Mouse (Mus musculus): Measurements from ENCODE around the gene Zfp982. TPM values are rescaled to one million over a fixed set of nuclear protein-coding genes. Genes with fewer than 3 reads are reported as not detected.
"Not testable (repeated sequence)": the region's sequence is repeated elsewhere in the genome, so short reads cannot be mapped to it uniquely, and the experiment has no call there.

The Zfp982 gene
- 5.2 and 5.7 TPM in 2 replicates for polyA plus RNA-seq (2016; fragmentation: Nextera tagmentation; extraction: Ambion mirVana)

DNA sequence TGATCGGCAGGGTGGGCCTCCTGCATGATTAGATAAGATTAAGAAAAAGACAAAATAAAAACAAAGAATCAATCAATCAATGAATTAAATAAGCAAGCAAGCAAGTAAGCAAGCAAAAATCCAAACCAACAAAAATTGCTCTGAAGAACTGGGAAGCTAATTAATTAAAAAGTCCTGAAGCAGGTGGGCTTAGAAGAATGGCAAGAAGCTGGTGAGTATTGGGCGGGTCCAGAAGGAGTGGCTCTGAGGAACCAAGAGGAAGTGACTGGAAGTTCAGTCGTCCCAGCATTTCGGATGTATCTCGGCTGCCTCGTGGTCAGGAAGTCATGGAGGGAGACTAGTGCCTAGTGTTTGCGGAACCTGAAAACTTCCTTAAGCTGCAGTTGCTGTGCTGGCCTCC is at the start of gene Zfp982:
Gene Zfp982 (plus strand): TSS at position 301 of the 400 bp plus-strand sequence.
- not testable (repeated sequence) for H3K27ac ChIP-seq; ATAC-seq; H3K4me1 ChIP-seq; H3K4me3 ChIP-seq; H3K4me2 ChIP-seq; H3K9ac ChIP-seq; H3K27me3 ChIP-seq (replicated peaks)
- H3K36me3 ChIP-seq = peaks cover 25% of the 10 kb centered on the region
- H3K9me3 ChIP-seq (replicated peaks) = peaks cover 31% of the 10 kb centered on the region
- WGBS (ENCODE audit: insufficient replicate concordance) = 39% methylated on average over 7 of the region's 7 CpGs

DNA sequence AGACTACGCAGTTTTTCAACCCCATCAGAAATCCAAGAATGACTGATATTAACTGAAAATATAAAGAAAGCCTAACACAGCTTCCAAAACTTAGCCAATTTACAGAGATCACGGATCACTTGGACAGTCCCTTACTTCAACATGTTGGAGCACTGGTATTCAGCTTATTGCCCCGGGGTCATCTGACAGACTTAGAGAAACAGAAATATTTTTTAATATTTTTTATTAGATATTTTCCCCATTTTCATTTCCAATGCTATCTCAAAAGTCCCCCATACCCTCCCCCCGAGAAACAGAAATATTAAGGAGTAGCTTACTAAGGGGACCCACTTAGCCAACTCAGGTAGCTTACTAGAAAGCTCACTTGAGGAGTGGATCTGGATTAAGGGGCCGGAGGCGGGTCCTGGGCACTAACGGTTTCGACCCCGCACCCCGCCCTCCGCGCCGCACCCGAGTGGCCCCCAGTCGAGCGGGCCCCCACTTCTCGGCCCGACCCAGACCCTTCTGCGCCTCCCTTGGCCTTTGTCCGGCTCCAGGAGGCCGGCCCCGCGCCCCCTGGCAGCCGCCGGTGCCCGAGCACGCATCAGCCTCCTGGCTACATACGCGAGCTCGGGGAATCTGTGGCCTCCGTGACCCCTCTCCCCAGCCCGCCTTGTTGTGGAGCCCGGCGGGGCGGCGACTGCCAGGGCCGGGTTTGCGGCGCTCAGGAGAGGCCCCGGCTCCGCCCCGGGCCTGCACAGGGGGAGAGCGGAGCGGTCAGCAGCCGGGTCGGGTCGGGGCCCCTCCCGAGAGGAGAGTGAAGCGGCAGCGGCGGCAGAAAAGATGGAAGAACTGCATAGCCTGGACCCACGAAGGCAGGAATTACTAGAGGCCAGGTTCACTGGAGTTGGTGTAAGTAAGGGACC is 49.3 kb upstream of the Zfp982 start:
- WGBS (ENCODE audit: insufficient replicate concordance) = 8% methylated on average over 48 of the region's 52 CpGs
- not testable (repeated sequence) for H3K36me3 ChIP-seq; H3K9me3 ChIP-seq (replicated peaks); H3K27me3 ChIP-seq (replicated peaks)
- 0 out of 2 replicates have a peak, but pooled peaks cover 10% of the 10 kb centered on the region for H3K4me1 ChIP-seq
- peak overlapping the region; percentile 84 for H3K4me2 ChIP-seq
- H3K27ac ChIP-seq = peak overlapping the region; percentile 61
- ATAC-seq = peak; percentile 100
- peak overlapping the region; percentile 64 for H3K4me3 ChIP-seq
- H3K9ac ChIP-seq = peak overlapping the region; percentile 76

- Histone ChIP-seq H3K4me3 (peak overlapping the region; percentile 64), H3K9ac (peak overlapping the region; percentile 76), H3K4me2 (peak overlapping the region; percentile 84), H3K4me1 (peaks cover 11% of the 10 kb centered on the region; the same call in 1 of the 2 replicates)
- not testable (repeated sequence) for H3K27me3 ChIP-seq (replicated peaks); H3K9me3 ChIP-seq (replicated peaks); H3K27ac ChIP-seq; ATAC-seq; H3K36me3 ChIP-seq
- WGBS (ENCODE audit: insufficient replicate concordance) = 35% methylated on average over 8 of the region's 8 CpGs
These were observed 48.7 kb upstream of the Zfp982 start for GRCm38 (mm10) chr4:147443554-147443927.

- H3K36me3 ChIP-seq; H3K9me3 ChIP-seq (replicated peaks); ATAC-seq; H3K4me3 ChIP-seq; H3K27ac ChIP-seq; H3K27me3 ChIP-seq (replicated peaks); H3K9ac ChIP-seq; H3K4me2 ChIP-seq: not testable (repeated sequence)
- peaks cover 20% of the 10 kb centered on the region; the same call in 1 of the 2 replicates for H3K4me1 ChIP-seq
These were observed 46.8 kb upstream of the Zfp982 start for GRCm38 (mm10) chr4:147445371-147445770.

DNA sequence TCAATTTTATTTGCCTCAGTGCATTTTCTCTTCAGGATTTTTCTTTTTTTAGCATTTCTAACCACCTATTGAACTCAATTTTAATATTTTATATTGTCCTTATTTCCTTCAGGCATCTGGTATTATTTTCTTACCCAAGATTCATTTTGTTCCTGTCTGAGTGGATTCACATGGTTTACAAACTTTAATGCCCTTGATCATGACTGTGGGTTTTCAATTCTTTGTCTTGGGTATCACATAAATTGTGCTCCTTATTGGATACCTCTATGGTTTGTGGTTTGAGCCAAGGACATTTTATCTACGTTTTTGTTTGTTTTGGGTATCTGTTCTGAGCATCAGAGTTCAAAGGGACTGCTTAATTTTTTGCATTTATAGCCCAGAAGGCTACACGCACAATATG is 43.9 kb upstream of the Zfp982 start:
- peak overlapping the region; percentile 75; the same call in 1 of the 2 replicates for H3K4me2 ChIP-seq
- no peak overlapping the region for H3K4me3 ChIP-seq
- H3K27me3 ChIP-seq (replicated peaks) = no peaks in the 10 kb centered on the region
- no peak overlapping the region for H3K27ac ChIP-seq
- no peaks in the 10 kb centered on the region for H3K9me3 ChIP-seq (replicated peaks)
- no peak for ATAC-seq
- no peak overlapping the region for H3K9ac ChIP-seq
- 0 out of 2 replicates have a peak, but pooled peaks cover 5% of the 10 kb centered on the region for H3K36me3 ChIP-seq
- H3K4me1 ChIP-seq = peaks cover 18% of the 10 kb centered on the region; the same call in 1 of the 2 replicates
- 56% methylated on average over 2 of the region's 2 CpGs for WGBS (ENCODE audit: insufficient replicate concordance)

GRCm38 (mm10) chr4:147449099-147449581 is 43.1 kb upstream of the Zfp982 start:
- Histone ChIP-seq H3K4me1 (peaks cover 15% of the 10 kb centered on the region; the same call in 1 of the 2 replicates), H3K27ac (peak overlapping the region; percentile 12; the same call in 1 of the 2 replicates), H3K9ac (peak overlapping the region; percentile 67), H3K9me3 (replicated peaks) (no peaks in the 10 kb centered on the region), H3K4me3 (peak overlapping the region; percentile 59), H3K4me2 (peak overlapping the region; percentile 75), H3K27me3 (replicated peaks) (no peaks in the 10 kb centered on the region), H3K36me3 (0 out of 2 replicates have a peak, but pooled peaks cover 5% of the 10 kb centered on the region)
- WGBS (ENCODE audit: insufficient replicate concordance) = 22% methylated on average over 13 of the region's 13 CpGs
- ATAC-seq = peak; percentile 68

DNA sequence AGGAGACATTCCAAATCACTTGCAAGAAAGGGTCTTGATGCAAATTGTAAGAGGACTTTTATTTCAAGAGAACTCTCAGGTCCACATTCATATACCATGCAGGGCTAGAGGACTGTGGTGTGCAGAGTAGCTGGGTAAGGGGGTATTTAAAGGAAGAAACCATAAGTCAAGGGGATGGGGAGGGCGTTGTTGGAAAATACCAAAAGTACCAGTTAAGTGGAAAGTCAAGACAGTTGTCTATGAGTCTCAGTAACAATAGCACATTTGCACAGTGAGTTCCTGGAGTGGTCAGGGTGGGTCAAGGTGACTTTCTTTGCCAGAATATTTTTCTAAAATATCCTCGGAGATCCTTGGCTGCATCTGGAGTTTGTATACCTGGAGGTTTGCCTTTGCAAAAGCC is 42.2 kb upstream of the Zfp982 start:
- 62% methylated on average over 2 of the region's 2 CpGs for WGBS (ENCODE audit: insufficient replicate concordance)
- peak overlapping the region; percentile 67; the same call in 1 of the 2 replicates for H3K9ac ChIP-seq

GRCm38 (mm10) chr4:147467207-147467606 is 25.0 kb upstream of the Zfp982 start:
- H3K4me2 ChIP-seq; H3K27me3 ChIP-seq (replicated peaks); H3K4me3 ChIP-seq; H3K9ac ChIP-seq; H3K4me1 ChIP-seq; ATAC-seq; H3K27ac ChIP-seq: not testable (repeated sequence)
- Histone ChIP-seq H3K9me3 (replicated peaks) (peaks cover 51% of the 10 kb centered on the region), H3K36me3 (peaks cover 34% of the 10 kb centered on the region)
- WGBS (ENCODE audit: insufficient replicate concordance) = 78% methylated on average over 7 of the region's 7 CpGs

More for the DNA sequence above, 42.2 kb upstream of the Zfp982 start:
- H3K4me1 ChIP-seq = peaks cover 15% of the 10 kb centered on the region; the same call in 1 of the 2 replicates
- H3K9me3 ChIP-seq (replicated peaks); H3K27ac ChIP-seq; ATAC-seq; H3K36me3 ChIP-seq; H3K27me3 ChIP-seq (replicated peaks): not testable (repeated sequence)
- H3K4me2 ChIP-seq = peak overlapping the region; percentile 75
- peak overlapping the region; percentile 59 for H3K4me3 ChIP-seq

DNA sequence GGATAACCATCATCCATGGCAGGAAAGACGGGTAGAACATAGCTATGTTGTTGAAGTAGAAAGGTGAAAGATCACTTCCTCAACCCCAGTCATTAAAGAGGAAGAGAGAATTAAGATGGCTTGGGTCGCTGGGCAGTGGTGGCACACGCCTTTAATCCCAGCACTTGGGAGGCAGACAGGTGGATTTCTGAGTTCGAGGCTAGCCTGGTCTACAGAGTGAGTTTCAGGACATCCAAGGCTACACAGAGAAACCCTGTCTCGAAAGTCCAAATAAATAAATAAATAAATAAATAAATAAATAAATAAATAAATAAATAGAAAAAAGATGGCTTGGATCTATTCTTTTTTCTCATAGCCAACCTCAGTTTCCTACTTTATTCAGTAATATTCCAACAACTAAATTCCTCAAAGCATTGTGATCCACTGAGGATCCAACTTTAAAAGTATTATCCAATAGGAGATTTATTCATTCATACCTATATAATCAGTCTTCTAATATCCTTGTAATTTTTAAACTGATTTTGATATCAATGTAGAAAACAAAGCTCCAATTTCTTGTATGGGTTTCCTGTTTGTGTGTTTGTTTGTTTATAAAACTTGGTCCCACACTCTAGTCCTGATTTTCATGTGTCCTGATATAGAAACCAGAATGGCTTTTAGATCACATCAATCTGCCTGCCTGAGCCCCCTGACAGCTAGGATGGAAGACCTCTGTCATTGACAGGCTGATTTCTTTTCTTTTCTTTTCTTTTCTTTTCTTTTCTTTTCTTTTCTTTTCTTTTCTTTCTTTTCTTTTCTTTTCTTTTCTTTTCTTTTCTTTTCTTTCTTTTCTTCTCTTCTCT is 6.8 kb downstream of the Zfp982 start:
- ATAC-seq; H3K4me2 ChIP-seq; H3K9me3 ChIP-seq (replicated peaks); H3K4me3 ChIP-seq; H3K27ac ChIP-seq; H3K4me1 ChIP-seq; H3K36me3 ChIP-seq; H3K27me3 ChIP-seq (replicated peaks); H3K9ac ChIP-seq: not testable (repeated sequence)
- WGBS (ENCODE audit: insufficient replicate concordance) = 70% methylated on average over 5 of the region's 5 CpGs

- 67% methylated on average over 2 of the region's 2 CpGs for WGBS (ENCODE audit: insufficient replicate concordance)
- no peak overlapping the region for H3K9ac ChIP-seq
- no peak for ATAC-seq
These were observed 17.0 kb downstream of the Zfp982 start for GRCm38 (mm10) chr4:147509174-147509573.

GRCm38 (mm10) chr4:147518981-147519380 is 26.8 kb downstream of the Zfp982 start:
- Histone ChIP-seq H3K36me3 (no peaks in the 10 kb centered on the region), H3K27me3 (replicated peaks) (no peaks in the 10 kb centered on the region), H3K9me3 (replicated peaks) (peaks cover 68% of the 10 kb centered on the region), H3K4me2 (no peak overlapping the region), H3K4me3 (no peak overlapping the region), H3K27ac (no peak overlapping the region), H3K4me1 (no peaks in the 10 kb centered on the region), H3K9ac (no peak overlapping the region)
- ATAC-seq = no peak
- 53% methylated on average over 2 of the region's 2 CpGs for WGBS (ENCODE audit: insufficient replicate concordance)

More at GRCm38 (mm10) chr4:147509174-147509573, 17.0 kb downstream of the Zfp982 start:
- H3K4me2 ChIP-seq = no peak overlapping the region
- H3K27ac ChIP-seq = no peak overlapping the region
- H3K36me3 ChIP-seq = peaks cover 25% of the 10 kb centered on the region
- peaks cover 26% of the 10 kb centered on the region for H3K9me3 ChIP-seq (replicated peaks)
- H3K4me1 ChIP-seq = no peaks in the 10 kb centered on the region
- no peak overlapping the region for H3K4me3 ChIP-seq
- H3K27me3 ChIP-seq (replicated peaks) = no peaks in the 10 kb centered on the region

All from liver, embryonic 12.5 days (tissue).